Comparison of ENCODE assay signal across 8 mouse cellular contexts in genomic region chr8:94035200-94035599, GRCm38 (mm10). TPM values are rescaled to one million over a fixed set of nuclear protein-coding genes. Genes with fewer than 3 reads are reported as not detected.
DNase-seq lines count a peak whose midpoint lies in the region; ATAC-seq and TF ChIP-seq lines count a peak whose summit lies in the region.

No protein-coding gene starts in this region.

- no peaks in the 10 kb centered on the region for H3K27me3 ChIP-seq in heart, embryonic 11.5 days (ENCODE audit: control insufficient read depth, insufficient read depth, low read length)
- H3K27me3 ChIP-seq in ES-Bruce4 (ENCODE audit: control insufficient read depth, insufficient read depth, low read length, poor library complexity, severe bottlenecking): no peaks in the 10 kb centered on the region
- H3K27me3 ChIP-seq in hindbrain, embryonic 12.5 days: no peaks in the 10 kb centered on the region
- H3K27me3 ChIP-seq in midbrain, embryonic 10.5 days (ENCODE audit: low read depth, poor library complexity, severe bottlenecking): no peaks in the 10 kb centered on the region

- no peak for TF ChIP-seq POLR2A in ES-Bruce4 (IDR thresholded peaks at IDR 0.05; ENCODE audit: insufficient read depth, low read length)

- H3K27ac ChIP-seq in heart, embryonic 11.5 days (ENCODE audit: low read depth, low read length): no peak overlapping the region
- H3K27ac ChIP-seq in ES-Bruce4 (ENCODE audit: insufficient read depth, low read length): no peak overlapping the region
- no peak overlapping the region for H3K27ac ChIP-seq in hindbrain, embryonic 12.5 days
- no peak overlapping the region for H3K27ac ChIP-seq in midbrain, embryonic 10.5 days (replicated peaks)

- TF ChIP-seq EP300 in ES-Bruce4 (IDR thresholded peaks at IDR 0.05; ENCODE audit: insufficient read depth, low read depth, low read length): no peak

- DNase-seq in heart, adult 9 months (ENCODE audit: low spot score in 2 of 2): no peak
- DNase-seq in midbrain, embryonic 10.5 days (ENCODE audit: low spot score): no peak
- no peak for DNase-seq in spleen, postnatal 4 days (ENCODE audit: low spot score in 2 of 2)
- DNase-seq in frontal cortex, adult 2 months (ENCODE audit: extremely low spot score in 1 of 2, low spot score in 1 of 2): no peak
- no peak for DNase-seq in kidney, postnatal 36 days

- no peak for ATAC-seq in heart, embryonic 11.5 days (replicated peaks; ENCODE audit: insufficient number of reproducible peaks, low FRiP score, low TSS enrichment)
- no peak for ATAC-seq in hindbrain, embryonic 12.5 days (ENCODE audit: low FRiP score)

- peak overlapping the region; percentile 0; the same call in 1 of the 2 replicates for H3K4me3 ChIP-seq in heart, embryonic 11.5 days (ENCODE audit: low read depth, low read length)
- peak overlapping the region; percentile 56 for H3K4me3 ChIP-seq in ES-Bruce4 (ENCODE audit: low read depth, low read length)
- peak overlapping the region; percentile 69 for H3K4me3 ChIP-seq in hindbrain, embryonic 12.5 days
- peak overlapping the region; percentile 82 for H3K4me3 ChIP-seq in midbrain, embryonic 10.5 days

- H3K36me3 ChIP-seq in heart, embryonic 11.5 days (ENCODE audit: control insufficient read depth, insufficient read depth, low read length): peaks cover 2% of the 10 kb centered on the region
- peaks cover 27% of the 10 kb centered on the region for H3K36me3 ChIP-seq in ES-Bruce4 (ENCODE audit: control insufficient read depth, insufficient read depth, low read length, poor library complexity, severe bottlenecking)
- H3K36me3 ChIP-seq in hindbrain, embryonic 12.5 days: peaks cover 10% of the 10 kb centered on the region
- H3K36me3 ChIP-seq in midbrain, embryonic 10.5 days: peaks cover 29% of the 10 kb centered on the region

- H3K4me2 ChIP-seq in heart, embryonic 11.5 days: peak overlapping the region; percentile 85
- peak overlapping the region; percentile 86 for H3K4me2 ChIP-seq in hindbrain, embryonic 12.5 days (replicated peaks)

- TF ChIP-seq CTCF in ES-Bruce4 (IDR thresholded peaks at IDR 0.05; ENCODE audit: low read depth, low read length): no peak

- H3K9ac ChIP-seq in heart, embryonic 11.5 days (ENCODE audit: low read depth, low read length): no peak overlapping the region
- peak overlapping the region; percentile 91 for H3K9ac ChIP-seq in ES-Bruce4 (ENCODE audit: low read depth, poor library complexity, severe bottlenecking)
- peak overlapping the region; percentile 38; the same call in 1 of the 2 replicates for H3K9ac ChIP-seq in hindbrain, embryonic 12.5 days

- peaks cover 14% of the 10 kb centered on the region for H3K4me1 ChIP-seq in heart, embryonic 11.5 days (ENCODE audit: control insufficient read depth, insufficient read depth, low read length)
- peaks cover 3% of the 10 kb centered on the region for H3K4me1 ChIP-seq in ES-Bruce4 (ENCODE audit: control insufficient read depth, insufficient read depth, low read length)
- peaks cover 24% of the 10 kb centered on the region for H3K4me1 ChIP-seq in hindbrain, embryonic 12.5 days
- peaks cover 34% of the 10 kb centered on the region for H3K4me1 ChIP-seq in midbrain, embryonic 10.5 days

- WGBS in heart, embryonic 11.5 days (ENCODE audit: insufficient replicate concordance): 58% methylated on average over 5 of the region's 5 CpGs
- WGBS in hindbrain, embryonic 12.5 days: 69% methylated on average over 5 of the region's 5 CpGs
- 76% methylated on average over 5 of the region's 5 CpGs for WGBS in midbrain, embryonic 10.5 days

- H3K9me3 ChIP-seq in heart, embryonic 11.5 days (replicated peaks; ENCODE audit: control insufficient read depth, low read length): no peaks in the 10 kb centered on the region
- no peaks in the 10 kb centered on the region for H3K9me3 ChIP-seq in ES-Bruce4 (replicated peaks; ENCODE audit: control insufficient read depth, insufficient read depth, low read length, poor library complexity, severe bottlenecking)
- H3K9me3 ChIP-seq in hindbrain, embryonic 12.5 days (replicated peaks): no peaks in the 10 kb centered on the region
- H3K9me3 ChIP-seq in midbrain, embryonic 10.5 days (replicated peaks): no peaks in the 10 kb centered on the region

RNA-seq across cellular contexts. Expression of gene Nudt21, which starts 1.6 kb away (rescaled TPM):
- polyA plus RNA-seq in heart, embryonic 11.5 days (2014; fragmentation: Nextera tagmentation; extraction: Ambion mirVana): 91.3 and 94.6 TPM in 2 replicates
- 233 and 241 TPM in 2 replicates for polyA plus RNA-seq in ES-Bruce4 (2011; ENCODE audit: insufficient read depth, insufficient read length, low read depth, missing spikeins)
- 127 and 132 TPM in 2 replicates for polyA plus RNA-seq in hindbrain, embryonic 12.5 days (2016; fragmentation: Nextera tagmentation; extraction: Ambion mirVana)
- 181 and 182 TPM in 2 replicates for polyA plus RNA-seq in midbrain, embryonic 10.5 days (2016; fragmentation: Nextera tagmentation; extraction: Ambion mirVana)
- polyA plus RNA-seq in frontal cortex, adult 2 months (2012; rRNA removed): 31.7 and 35.4 TPM in 2 replicates

RNA-seq across cellular contexts. Expression of gene Ogfod1, which starts 1.8 kb away (rescaled TPM):
- 13.2 and 13.9 TPM in 2 replicates for polyA plus RNA-seq in heart, embryonic 11.5 days (2014; fragmentation: Nextera tagmentation; extraction: Ambion mirVana)
- 31.9 and 37.8 TPM in 2 replicates for polyA plus RNA-seq in ES-Bruce4 (2011; ENCODE audit: insufficient read depth, insufficient read length, low read depth, missing spikeins)
- 14.6 and 17.7 TPM in 2 replicates for polyA plus RNA-seq in hindbrain, embryonic 12.5 days (2016; fragmentation: Nextera tagmentation; extraction: Ambion mirVana)
- 10.8 and 11.6 TPM in 2 replicates for polyA plus RNA-seq in midbrain, embryonic 10.5 days (2016; fragmentation: Nextera tagmentation; extraction: Ambion mirVana)
- polyA plus RNA-seq in frontal cortex, adult 2 months (2012; rRNA removed): 48.7 and 52.5 TPM in 2 replicates

RNA-seq across cellular contexts. Expression of gene Amfr, which starts 22.6 kb away (rescaled TPM):
- 47.3 and 55.0 TPM in 2 replicates for polyA plus RNA-seq in heart, embryonic 11.5 days (2014; fragmentation: Nextera tagmentation; extraction: Ambion mirVana)
- 28.6 and 33.5 TPM in 2 replicates for polyA plus RNA-seq in ES-Bruce4 (2011; ENCODE audit: insufficient read depth, insufficient read length, low read depth, missing spikeins)
- 77.4 and 79.4 TPM in 2 replicates for polyA plus RNA-seq in hindbrain, embryonic 12.5 days (2016; fragmentation: Nextera tagmentation; extraction: Ambion mirVana)
- 47.0 and 50.8 TPM in 2 replicates for polyA plus RNA-seq in midbrain, embryonic 10.5 days (2016; fragmentation: Nextera tagmentation; extraction: Ambion mirVana)
- polyA plus RNA-seq in frontal cortex, adult 2 months (2012; rRNA removed): 111 and 113 TPM in 2 replicates

Comparison
In these comparisons a context has a peak if more than half of its experiments do, and no peak if none do; other contexts are left out.
1. H3K4me3 ChIP-seq: peak in every context shown above with its lines; median percentile 82 in midbrain, embryonic 10.5 days; 69 in hindbrain, embryonic 12.5 days; 56 in ES-Bruce4; 0 in heart, embryonic 11.5 days.